Mouse (Mus musculus): Measurements from ENCODE around the gene Efna4. TPM values are rescaled to one million over a fixed set of nuclear protein-coding genes. Genes with fewer than 3 reads are reported as not detected.
A peak's percentile ranks its signal among the peaks of the same experiment; 100 is the strongest.

Gene Efna4
- polyA plus RNA-seq (2014; fragmentation: Nextera tagmentation; extraction: Ambion mirVana) = 4.3 and 6.1 TPM in 2 replicates

DNA sequence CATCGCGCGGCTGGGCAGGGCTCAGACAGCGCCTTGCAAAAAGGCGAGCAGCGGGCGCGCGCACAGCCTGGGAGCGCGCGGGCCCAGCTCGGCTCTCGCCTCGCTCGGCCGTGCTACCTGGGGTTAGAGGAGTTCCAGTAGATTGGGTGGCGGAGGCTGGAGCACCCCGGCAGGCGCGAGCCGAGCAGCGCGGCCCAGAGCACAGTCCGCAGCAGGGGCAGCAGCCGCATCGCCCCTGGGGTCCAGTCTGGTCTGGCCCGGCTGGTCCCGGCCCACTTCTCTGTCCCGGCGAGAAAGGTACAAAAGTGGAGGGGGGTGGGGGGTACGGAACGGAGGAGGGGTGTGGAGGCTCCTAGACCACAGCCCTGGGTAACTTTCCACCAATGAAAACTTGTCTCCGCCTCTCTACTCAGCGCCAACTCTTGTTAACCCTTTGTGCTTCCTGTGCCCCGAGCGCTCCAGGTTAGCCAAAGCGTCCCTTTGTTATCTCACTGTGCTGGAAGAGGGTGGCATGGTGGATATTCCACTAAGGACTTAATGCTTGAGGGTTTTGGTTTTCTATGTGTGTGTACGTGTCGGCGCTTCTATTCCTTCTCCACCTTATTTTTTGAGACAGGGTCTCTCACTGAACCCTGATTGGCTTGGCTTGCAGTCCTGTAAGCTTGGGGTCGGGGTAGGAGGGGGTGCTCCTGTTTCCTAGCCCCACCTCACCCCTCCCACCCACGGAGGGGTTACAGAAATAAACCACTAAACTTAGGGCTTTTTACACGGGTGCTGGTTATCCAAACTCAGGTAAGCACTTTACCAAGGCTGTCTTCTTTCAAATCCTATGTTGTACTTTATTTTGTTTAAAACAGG, at the start of gene Efna4:
Gene Efna4 (minus strand): TSS at position 308 of the 858 bp plus-strand sequence.
- ATAC-seq (ENCODE audit: low read depth) = peak; percentile 68
- Histone ChIP-seq H3K9ac (replicated peaks; ENCODE audit: low read depth, low read length) (peak within 1 kb of the TSS; percentile 80), H3K4me3 (ENCODE audit: low read depth, low read length) (peak within 1 kb of the TSS; percentile 82), H3K36me3 (ENCODE audit: control insufficient read depth, insufficient read depth, low read length) (no peaks in the 10 kb centered on the region), H3K9me3 (ENCODE audit: control insufficient read depth, low read length) (no peaks in the 10 kb centered on the region), H3K27ac (ENCODE audit: low read depth, low read length) (peak within 1 kb of the TSS; percentile 67), H3K4me1 (ENCODE audit: control insufficient read depth, insufficient read depth, low read length) (peaks cover 25% of the 10 kb centered on the region), H3K27me3 (ENCODE audit: control insufficient read depth, insufficient read depth, low read length) (no peaks in the 10 kb centered on the region), H3K4me2 (ENCODE audit: low read depth, low read length) (peak within 1 kb of the TSS; percentile 88)
- under 1% methylated on average over 42 of the region's 44 CpGs for WGBS

DNA sequence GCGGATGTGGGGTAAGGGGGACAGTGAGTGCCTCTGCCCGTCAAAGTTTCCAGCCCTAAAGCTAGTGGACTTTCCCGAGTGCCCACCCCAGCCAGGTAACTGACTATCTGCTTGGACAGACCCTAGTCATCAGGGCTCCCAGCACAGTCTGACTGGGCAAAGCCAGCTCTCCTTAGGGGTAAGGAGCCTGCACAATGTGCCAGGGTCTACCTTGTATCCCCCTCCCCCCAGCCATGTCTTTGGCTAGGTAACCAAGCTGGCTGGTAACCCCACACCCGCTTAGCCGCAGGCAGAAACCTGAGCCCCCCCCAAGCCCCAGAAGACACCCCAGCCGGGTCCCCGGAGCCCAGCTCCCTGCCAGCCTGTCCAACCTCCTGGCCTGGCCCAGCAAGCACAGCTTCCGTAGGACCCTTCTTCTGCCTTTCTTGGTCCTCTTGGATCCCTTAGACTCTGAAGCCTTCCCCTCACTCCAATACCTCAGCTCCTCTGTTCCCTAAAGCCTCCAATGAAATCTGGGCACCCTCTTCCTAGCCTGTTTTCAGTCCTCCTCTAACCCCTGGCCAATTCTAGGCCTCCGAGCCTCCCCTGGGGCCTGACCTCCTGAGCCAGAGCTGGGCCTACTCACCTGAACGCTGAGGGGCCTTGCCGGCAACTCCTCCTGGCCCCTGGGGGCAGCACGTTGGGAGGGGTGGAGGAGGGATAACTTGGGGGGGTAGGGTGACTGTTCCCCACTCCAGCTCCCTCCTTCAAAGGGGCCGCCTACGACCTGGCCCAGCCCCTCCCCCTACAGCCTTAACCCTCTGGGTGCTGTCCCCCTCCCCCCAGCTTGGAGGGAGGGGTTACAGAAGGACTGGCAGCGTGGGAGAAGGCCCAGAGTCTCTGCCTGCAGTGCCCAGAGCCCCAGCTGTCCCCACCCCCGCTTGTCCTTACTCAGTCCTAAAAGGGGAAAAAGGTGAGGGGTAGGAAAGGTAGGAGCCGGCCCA, 48.9 kb upstream of the Efna4 start:
- Histone ChIP-seq H3K4me1 (ENCODE audit: control insufficient read depth, insufficient read depth, low read length) (peaks cover 8% of the 10 kb centered on the region; the same call in 1 of the 2 replicates), H3K27ac (ENCODE audit: low read depth, low read length) (no peak overlapping the region)

DNA sequence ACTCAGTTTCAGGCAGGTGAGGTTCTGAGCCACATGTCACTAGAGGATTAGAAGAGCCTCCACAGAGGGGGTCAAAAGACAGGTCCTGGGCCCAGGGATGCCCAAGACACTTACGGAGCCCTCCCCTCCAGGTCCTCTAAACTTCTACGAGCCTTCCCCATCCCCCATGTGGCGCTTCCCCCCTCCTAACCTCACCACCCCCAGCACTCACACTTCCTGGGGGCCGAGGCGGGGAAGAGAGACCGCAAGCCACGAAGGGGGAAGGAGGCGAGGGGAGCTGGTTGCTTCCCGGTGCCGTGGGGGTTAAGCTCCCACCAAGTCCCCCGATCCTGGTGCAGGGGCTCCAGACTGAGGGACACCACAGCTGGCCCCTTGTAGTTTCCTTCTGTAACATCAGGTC, 47.6 kb upstream of the Efna4 start:
- Histone ChIP-seq H3K36me3 (ENCODE audit: control insufficient read depth, insufficient read depth, low read length) (no peaks in the 10 kb centered on the region), H3K4me3 (ENCODE audit: low read depth, low read length) (no peak overlapping the region), H3K27ac (ENCODE audit: low read depth, low read length) (no peak overlapping the region), H3K27me3 (ENCODE audit: control insufficient read depth, insufficient read depth, low read length) (no peaks in the 10 kb centered on the region), H3K9me3 (ENCODE audit: control insufficient read depth, low read length) (no peaks in the 10 kb centered on the region), H3K4me1 (ENCODE audit: control insufficient read depth, insufficient read depth, low read length) (no peaks in the 10 kb centered on the region), H3K4me2 (ENCODE audit: low read depth, low read length) (no peak overlapping the region), H3K9ac (replicated peaks; ENCODE audit: low read depth, low read length) (no peak overlapping the region)
- no peak for ATAC-seq (ENCODE audit: low read depth)
- 58% methylated on average over 11 of the region's 11 CpGs for WGBS

More for the DNA sequence above, 48.9 kb upstream of the Efna4 start:
- Histone ChIP-seq H3K9me3 (ENCODE audit: control insufficient read depth, low read length) (no peaks in the 10 kb centered on the region), H3K36me3 (ENCODE audit: control insufficient read depth, insufficient read depth, low read length) (no peaks in the 10 kb centered on the region), H3K4me3 (ENCODE audit: low read depth, low read length) (no peak overlapping the region), H3K27me3 (ENCODE audit: control insufficient read depth, insufficient read depth, low read length) (no peaks in the 10 kb centered on the region), H3K4me2 (ENCODE audit: low read depth, low read length) (no peak overlapping the region), H3K9ac (replicated peaks; ENCODE audit: low read depth, low read length) (no peak overlapping the region)
- 61% methylated on average over 17 of the region's 17 CpGs for WGBS
- no peak for ATAC-seq (ENCODE audit: low read depth)

DNA sequence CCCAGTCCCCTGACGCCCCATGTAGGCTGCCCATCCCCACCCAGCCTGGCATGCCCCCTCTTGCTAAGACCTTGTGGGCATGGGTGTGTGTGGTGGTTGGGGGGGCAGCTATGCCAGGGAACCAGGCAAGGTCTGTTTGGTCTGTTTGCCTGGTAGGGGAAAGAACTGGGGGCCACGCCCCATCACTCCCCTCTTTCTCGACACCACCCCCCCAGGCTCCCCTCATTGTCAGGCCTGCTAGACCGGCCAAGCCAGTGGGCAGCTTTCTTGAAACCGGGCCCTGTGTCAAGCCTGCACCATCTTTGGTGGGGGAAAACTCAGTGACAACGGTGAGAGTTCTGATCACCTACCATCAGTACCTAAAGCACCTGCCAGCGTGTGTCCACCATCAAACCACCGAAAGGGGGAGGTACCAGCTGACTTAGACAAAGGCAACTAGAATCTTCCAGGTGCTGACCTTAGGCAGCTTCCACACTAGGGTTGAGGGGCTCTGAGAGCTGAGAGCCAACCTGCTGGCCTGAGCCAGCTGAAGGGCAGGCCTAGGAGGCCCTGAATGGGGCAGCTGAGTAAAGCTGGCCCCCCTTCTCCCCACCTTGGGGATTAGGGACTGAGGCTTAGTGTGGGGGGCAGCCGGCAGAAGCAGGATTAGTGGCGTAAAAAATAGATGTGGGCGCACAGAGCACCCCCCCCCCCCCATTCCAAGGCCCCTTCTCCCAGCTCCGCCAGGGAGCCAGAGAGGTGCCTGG, 46.7 kb upstream of the Efna4 start:
- WGBS = 77% methylated on average over 11 of the region's 12 CpGs
- ATAC-seq (ENCODE audit: low read depth) = no peak
- Histone ChIP-seq H3K4me1 (ENCODE audit: control insufficient read depth, insufficient read depth, low read length) (no peaks in the 10 kb centered on the region), H3K9me3 (ENCODE audit: control insufficient read depth, low read length) (no peaks in the 10 kb centered on the region), H3K36me3 (ENCODE audit: control insufficient read depth, insufficient read depth, low read length) (no peaks in the 10 kb centered on the region), H3K27me3 (ENCODE audit: control insufficient read depth, insufficient read depth, low read length) (no peaks in the 10 kb centered on the region), H3K4me2 (ENCODE audit: low read depth, low read length) (no peak overlapping the region), H3K27ac (ENCODE audit: low read depth, low read length) (no peak overlapping the region), H3K9ac (replicated peaks; ENCODE audit: low read depth, low read length) (no peak overlapping the region), H3K4me3 (ENCODE audit: low read depth, low read length) (no peak overlapping the region)

- Histone ChIP-seq H3K4me2 (ENCODE audit: low read depth, low read length) (no peak overlapping the region), H3K4me3 (ENCODE audit: low read depth, low read length) (no peak overlapping the region), H3K9ac (replicated peaks; ENCODE audit: low read depth, low read length) (no peak overlapping the region), H3K9me3 (ENCODE audit: control insufficient read depth, low read length) (no peaks in the 10 kb centered on the region), H3K36me3 (ENCODE audit: control insufficient read depth, insufficient read depth, low read length) (no peaks in the 10 kb centered on the region), H3K27me3 (ENCODE audit: control insufficient read depth, insufficient read depth, low read length) (no peaks in the 10 kb centered on the region), H3K27ac (ENCODE audit: low read depth, low read length) (no peak overlapping the region), H3K4me1 (ENCODE audit: control insufficient read depth, insufficient read depth, low read length) (peaks cover 3% of the 10 kb centered on the region; the same call in 1 of the 2 replicates)
- ATAC-seq (ENCODE audit: low read depth) = no peak
- 94% methylated on average over 5 of the region's 5 CpGs for WGBS
Measured at GRCm38 (mm10) chr3:89383651-89384255, 45.9 kb upstream of the Efna4 start.

DNA sequence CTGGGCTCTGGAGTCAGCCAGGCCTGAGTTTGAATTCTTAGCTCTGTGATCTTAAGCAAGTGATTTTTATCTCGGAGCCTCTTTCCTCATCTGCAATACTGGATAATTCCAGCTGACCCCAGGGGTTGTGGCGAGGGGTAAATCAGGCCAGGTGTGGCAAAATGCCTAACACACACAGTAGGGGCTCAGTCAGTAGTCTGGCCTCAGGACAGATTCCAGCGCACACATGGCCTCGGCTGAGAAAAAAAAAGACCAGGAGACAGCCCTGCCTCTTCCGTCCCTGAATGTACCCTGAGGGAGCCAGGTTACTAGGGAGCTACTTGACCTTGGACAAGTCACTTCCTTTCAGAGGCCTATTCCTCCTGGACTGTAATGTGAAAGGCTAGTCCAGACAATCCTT, 45.1 kb upstream of the Efna4 start:
- 87% methylated on average over 5 of the region's 5 CpGs for WGBS
- no peaks in the 10 kb centered on the region for H3K27me3 ChIP-seq (ENCODE audit: control insufficient read depth, insufficient read depth, low read length)
- H3K4me3 ChIP-seq (ENCODE audit: low read depth, low read length) = no peak overlapping the region
- H3K4me1 ChIP-seq (ENCODE audit: control insufficient read depth, insufficient read depth, low read length) = peaks cover 9% of the 10 kb centered on the region; the same call in 1 of the 2 replicates
- H3K36me3 ChIP-seq (ENCODE audit: control insufficient read depth, insufficient read depth, low read length) = no peaks in the 10 kb centered on the region
- H3K9me3 ChIP-seq (ENCODE audit: control insufficient read depth, low read length) = no peaks in the 10 kb centered on the region
- no peak for ATAC-seq (ENCODE audit: low read depth)
- H3K9ac ChIP-seq (replicated peaks; ENCODE audit: low read depth, low read length) = no peak overlapping the region
- H3K27ac ChIP-seq (ENCODE audit: low read depth, low read length) = no peak overlapping the region
- no peak overlapping the region for H3K4me2 ChIP-seq (ENCODE audit: low read depth, low read length)

- 90% methylated on average over 9 of the region's 9 CpGs for WGBS
- Histone ChIP-seq H3K27ac (ENCODE audit: low read depth, low read length) (no peak overlapping the region), H3K9ac (replicated peaks; ENCODE audit: low read depth, low read length) (no peak overlapping the region), H3K4me3 (ENCODE audit: low read depth, low read length) (no peak overlapping the region), H3K9me3 (ENCODE audit: control insufficient read depth, low read length) (no peaks in the 10 kb centered on the region), H3K27me3 (ENCODE audit: control insufficient read depth, insufficient read depth, low read length) (no peaks in the 10 kb centered on the region), H3K4me1 (ENCODE audit: control insufficient read depth, insufficient read depth, low read length) (peaks cover 9% of the 10 kb centered on the region; the same call in 1 of the 2 replicates), H3K4me2 (ENCODE audit: low read depth, low read length) (no peak overlapping the region), H3K36me3 (ENCODE audit: control insufficient read depth, insufficient read depth, low read length) (no peaks in the 10 kb centered on the region)
- ATAC-seq (ENCODE audit: low read depth) = no peak
Measured at GRCm38 (mm10) chr3:89382033-89382882, 44.4 kb upstream of the Efna4 start.
